Mouse (Mus musculus): ENCODE results near the gene Cd40. TPM values are rescaled to one million over a fixed set of nuclear protein-coding genes. Genes with fewer than 3 reads are reported as not detected.

Gene Cd40
- polyA plus RNA-seq, 1 experiment from 2014 or later: 11.5 TPM

DNA sequence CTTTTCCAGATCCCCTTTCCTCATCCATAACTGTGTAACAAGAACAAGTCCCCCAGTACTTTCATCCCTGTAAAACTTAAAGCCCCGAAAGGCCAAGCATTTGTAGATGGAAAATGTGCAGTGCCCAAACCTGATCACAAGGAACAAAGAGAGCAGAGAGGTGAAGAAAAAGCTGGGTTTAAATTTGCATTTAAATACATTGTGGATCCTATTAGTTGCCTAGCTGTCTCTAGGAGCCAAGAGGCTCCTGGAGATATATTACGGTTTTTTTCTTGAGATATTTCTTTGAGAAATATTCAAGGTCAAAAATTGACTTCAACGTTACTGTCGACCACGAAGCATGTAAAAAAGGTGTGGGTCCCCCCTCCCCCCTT is 20.4 kb upstream of the Cd40 start:
- peak overlapping the region; percentile 99 for H3K27ac ChIP-seq

DNA sequence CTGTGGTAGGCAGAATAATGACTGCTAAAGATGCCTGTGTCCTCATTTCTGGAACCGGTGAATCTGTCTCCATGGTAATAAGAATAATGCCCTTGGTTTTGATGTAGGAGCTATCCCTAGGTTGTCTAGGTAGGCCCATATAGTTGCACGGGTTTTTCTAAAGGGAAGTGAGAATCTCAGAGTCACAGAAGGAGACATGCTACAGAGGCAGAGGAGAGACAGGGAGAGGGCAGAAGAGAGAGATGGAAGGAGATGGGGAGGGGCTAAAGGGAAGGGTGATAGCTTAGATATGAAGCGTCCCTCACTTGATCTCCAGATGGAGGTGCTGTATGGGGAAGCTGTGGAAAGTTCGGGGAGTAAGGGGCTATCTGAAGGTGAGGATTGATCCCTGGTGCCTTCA is 18.0 kb upstream of the Cd40 start:
- WGBS: 73% methylated on average over 4 of the region's 4 CpGs
- no peaks in the 10 kb centered on the region for H3K9me3 ChIP-seq (replicated peaks)
- H3K36me3 ChIP-seq: no peaks in the 10 kb centered on the region
- no peak for DNase-seq (ENCODE audit: low spot score)
- no peaks in the 10 kb centered on the region for H3K27me3 ChIP-seq (ENCODE audit: low read depth, poor library complexity, severe bottlenecking)
- peaks cover 17% of the 10 kb centered on the region for H3K4me1 ChIP-seq
- no peak overlapping the region for H3K4me3 ChIP-seq
- no peak overlapping the region for H3K27ac ChIP-seq

More for the DNA sequence above, 20.4 kb upstream of the Cd40 start:
- peaks cover 19% of the 10 kb centered on the region for H3K4me1 ChIP-seq
- no peak for DNase-seq (ENCODE audit: low spot score)
- H3K4me3 ChIP-seq: peak overlapping the region; percentile 93
- no peaks in the 10 kb centered on the region for H3K27me3 ChIP-seq (ENCODE audit: low read depth, poor library complexity, severe bottlenecking)
- H3K36me3 ChIP-seq: peaks cover 4% of the 10 kb centered on the region; the same call in 1 of the 2 replicates
- 50% methylated on average over 5 of the region's 5 CpGs for WGBS
- no peaks in the 10 kb centered on the region for H3K9me3 ChIP-seq (replicated peaks)

DNA sequence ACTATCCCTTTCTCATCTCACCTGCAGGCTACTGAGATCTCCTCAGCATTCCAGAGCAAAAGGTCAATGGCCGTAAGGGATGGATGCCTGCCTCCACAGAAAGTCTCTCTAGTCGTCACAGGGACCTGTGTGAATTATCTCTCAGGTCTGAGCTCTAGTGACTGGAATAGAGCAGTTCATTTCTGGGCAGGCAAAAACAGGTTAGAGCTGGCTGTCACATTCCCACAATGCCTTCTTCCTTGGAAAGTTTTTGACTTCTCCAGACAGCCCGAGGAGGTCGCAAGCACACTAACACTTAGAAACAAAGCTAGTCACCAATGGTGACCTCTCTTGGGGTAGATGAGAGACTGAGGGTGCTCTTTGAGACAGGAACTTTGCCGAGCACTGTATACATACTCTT is 13.3 kb upstream of the Cd40 start:
- Histone ChIP-seq H3K4me3 (no peak overlapping the region), H3K4me1 (peaks cover 11% of the 10 kb centered on the region), H3K27ac (no peak overlapping the region), H3K9me3 (replicated peaks) (no peaks in the 10 kb centered on the region), H3K36me3 (no peaks in the 10 kb centered on the region), H3K27me3 (ENCODE audit: low read depth, poor library complexity, severe bottlenecking) (no peaks in the 10 kb centered on the region)
- WGBS: 74% methylated on average over 5 of the region's 5 CpGs
- no peak for DNase-seq (ENCODE audit: low spot score)

DNA sequence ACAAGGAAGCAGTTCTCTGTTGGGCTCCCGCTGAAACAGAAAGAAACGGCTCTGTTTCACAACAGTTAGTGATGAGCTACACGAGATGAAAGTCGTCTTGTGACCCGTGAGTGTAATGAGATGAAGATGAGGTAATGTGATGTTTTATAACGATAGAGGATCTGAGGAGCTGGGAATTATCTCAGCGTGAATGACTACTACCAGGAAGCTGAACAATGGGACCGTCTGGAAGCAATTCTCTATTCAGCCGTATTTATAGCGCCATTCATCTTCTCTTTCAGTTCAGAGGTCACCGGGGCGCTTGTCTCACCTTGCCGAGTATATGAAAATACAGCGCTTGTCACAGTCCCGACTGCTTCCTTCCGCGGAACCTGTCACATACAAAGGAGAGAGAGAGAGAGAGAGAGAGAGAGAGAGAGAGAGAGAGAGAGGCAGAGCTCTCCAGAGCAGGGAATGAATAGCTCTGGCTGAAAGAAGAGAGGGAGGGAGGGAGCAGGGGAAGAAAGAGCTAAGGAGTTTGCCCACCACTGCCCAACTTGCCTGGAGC is 12.3 kb upstream of the Cd40 start:
- no peak for DNase-seq (ENCODE audit: low spot score)
- 7% methylated on average over 17 of the region's 17 CpGs for WGBS
- H3K27ac ChIP-seq: peak overlapping the region; percentile 9; the same call in 1 of the 2 replicates
- H3K9me3 ChIP-seq (replicated peaks): no peaks in the 10 kb centered on the region
- no peaks in the 10 kb centered on the region for H3K27me3 ChIP-seq (ENCODE audit: low read depth, poor library complexity, severe bottlenecking)
- peaks cover 11% of the 10 kb centered on the region for H3K4me1 ChIP-seq
- no peaks in the 10 kb centered on the region for H3K36me3 ChIP-seq
- peak overlapping the region; percentile 13; the same call in 1 of the 2 replicates for H3K4me3 ChIP-seq

DNA sequence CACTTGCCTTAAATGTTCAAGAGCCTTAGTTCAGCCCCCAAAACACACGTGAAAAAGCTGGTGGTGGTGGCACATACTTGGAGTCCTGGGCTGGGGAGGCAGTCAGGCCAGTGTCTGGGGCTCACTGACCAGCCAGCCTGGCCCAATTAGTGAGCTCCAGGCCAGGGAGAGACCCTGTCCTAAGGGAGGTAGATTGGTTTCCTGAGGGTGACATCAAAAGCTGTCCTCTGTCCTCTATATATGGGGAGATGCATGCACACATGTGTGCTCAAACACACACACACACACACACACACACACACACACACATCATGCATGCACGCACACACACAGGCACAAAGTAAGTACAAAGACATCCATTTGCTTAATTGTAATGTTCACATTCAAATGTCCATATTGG is 11.7 kb upstream of the Cd40 start:
- H3K36me3 ChIP-seq: no peaks in the 10 kb centered on the region
- no peak for DNase-seq (ENCODE audit: low spot score)
- H3K4me3 ChIP-seq: no peak overlapping the region
- WGBS: 67% methylated on average over 2 of the region's 2 CpGs
- H3K9me3 ChIP-seq (replicated peaks): no peaks in the 10 kb centered on the region
- H3K27ac ChIP-seq: peak overlapping the region; percentile 9; the same call in 1 of the 2 replicates
- H3K4me1 ChIP-seq: peaks cover 11% of the 10 kb centered on the region
- no peaks in the 10 kb centered on the region for H3K27me3 ChIP-seq (ENCODE audit: low read depth, poor library complexity, severe bottlenecking)

DNA sequence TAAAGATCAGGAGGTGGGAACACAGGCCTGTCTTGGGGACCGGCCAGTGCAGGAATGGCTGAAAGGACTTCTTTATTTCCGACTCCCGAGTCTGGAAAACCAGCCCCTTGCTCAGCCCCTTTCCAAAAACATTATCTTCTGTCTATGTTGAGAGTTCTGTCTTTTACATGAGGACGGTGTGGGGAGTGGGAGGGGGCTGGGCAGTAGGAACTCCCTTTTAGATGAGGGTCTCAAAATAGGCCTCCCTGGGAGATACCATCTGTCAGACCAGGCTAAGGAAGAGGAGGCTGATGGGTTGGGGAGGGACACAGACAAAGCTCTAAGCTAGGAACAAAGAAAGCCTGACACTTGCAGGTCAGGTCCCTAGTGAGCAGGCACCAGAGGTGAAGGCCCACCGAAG is 6.4 kb upstream of the Cd40 start:
- Histone ChIP-seq H3K4me1 (no peaks in the 10 kb centered on the region), H3K4me3 (no peak overlapping the region), H3K36me3 (no peaks in the 10 kb centered on the region), H3K9me3 (replicated peaks) (no peaks in the 10 kb centered on the region), H3K27ac (no peak overlapping the region), H3K27me3 (ENCODE audit: low read depth, poor library complexity, severe bottlenecking) (no peaks in the 10 kb centered on the region)
- 67% methylated on average over 5 of the region's 5 CpGs for WGBS
- DNase-seq (ENCODE audit: low spot score): no peak

DNA sequence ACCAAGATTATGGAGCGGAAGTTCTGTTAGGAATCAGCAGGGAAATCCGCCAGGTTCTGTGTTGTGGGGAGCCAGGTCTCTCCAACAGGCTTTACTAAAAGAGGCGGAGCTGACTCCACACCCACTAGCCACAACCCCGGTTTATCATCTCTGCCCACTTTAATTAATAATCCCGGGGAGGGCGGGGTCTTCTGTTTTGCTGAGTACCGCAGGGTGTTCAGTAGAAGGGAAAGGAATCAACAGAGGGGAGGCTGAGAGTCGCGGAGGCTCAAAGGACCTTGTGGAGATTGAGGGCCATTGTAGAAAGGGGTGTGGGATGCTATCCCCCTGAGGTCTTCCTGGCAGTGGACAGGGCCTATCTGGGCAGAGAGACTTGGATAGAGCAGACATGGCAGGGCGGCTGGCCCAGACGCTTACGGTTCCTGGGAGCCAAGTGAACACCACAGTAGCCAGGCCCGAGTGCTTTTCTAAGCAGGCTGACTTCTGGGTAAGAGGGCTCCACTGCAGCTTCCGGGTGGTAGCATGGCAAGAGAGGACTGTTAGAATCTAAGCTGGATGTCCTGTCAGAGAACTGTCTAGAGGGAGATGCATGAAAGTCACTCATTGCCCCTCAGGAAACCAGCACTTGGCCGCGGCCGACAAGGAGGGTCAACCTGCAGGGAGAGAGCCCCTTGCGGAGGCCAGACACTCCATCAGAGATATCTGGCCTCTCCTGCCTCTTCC is 4.4 kb upstream of the Cd40 start:
- no peaks in the 10 kb centered on the region for H3K36me3 ChIP-seq
- no peaks in the 10 kb centered on the region; the same call in 1 of the 2 replicates for H3K27me3 ChIP-seq (ENCODE audit: low read depth, poor library complexity, severe bottlenecking)
- DNase-seq (ENCODE audit: low spot score): no peak
- H3K4me3 ChIP-seq: no peak overlapping the region
- 81% methylated on average over 18 of the region's 18 CpGs for whole genome bisulfite sequencing
- 0 out of 2 replicates have a peak, but pooled peaks cover 2% of the 10 kb centered on the region for H3K9me3 ChIP-seq (replicated peaks)
- no peak overlapping the region for H3K27ac ChIP-seq
- peaks cover 14% of the 10 kb centered on the region for H3K4me1 ChIP-seq

DNA sequence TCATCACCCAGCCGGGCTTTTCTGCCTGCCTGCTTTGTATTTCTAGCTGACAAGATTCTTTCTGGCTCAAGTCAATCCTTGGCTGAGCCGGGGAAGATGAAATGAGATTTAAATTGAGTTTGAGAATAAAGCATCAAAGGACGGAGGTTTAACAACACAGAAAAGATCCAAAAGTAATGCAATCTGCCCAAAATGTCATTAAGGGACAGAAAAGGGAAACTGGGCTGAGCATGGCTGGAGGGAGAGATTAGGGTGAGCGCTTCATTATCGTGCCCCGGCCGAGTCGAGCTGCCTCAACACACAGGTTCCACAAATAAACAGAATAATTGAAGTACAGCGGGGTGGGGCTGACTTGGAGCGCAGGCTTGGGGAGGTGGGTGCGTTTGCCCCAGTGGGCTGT is 3.9 kb upstream of the Cd40 start:
- 61% methylated on average over 11 of the region's 11 CpGs for WGBS
- Histone ChIP-seq H3K36me3 (no peaks in the 10 kb centered on the region), H3K4me3 (no peak overlapping the region), H3K9me3 (replicated peaks) (0 out of 2 replicates have a peak, but pooled peaks cover 2% of the 10 kb centered on the region), H3K27me3 (ENCODE audit: low read depth, poor library complexity, severe bottlenecking) (peaks cover 2% of the 10 kb centered on the region), H3K27ac (no peak overlapping the region), H3K4me1 (peaks cover 20% of the 10 kb centered on the region)
- DNase-seq (ENCODE audit: low spot score): no peak

DNA sequence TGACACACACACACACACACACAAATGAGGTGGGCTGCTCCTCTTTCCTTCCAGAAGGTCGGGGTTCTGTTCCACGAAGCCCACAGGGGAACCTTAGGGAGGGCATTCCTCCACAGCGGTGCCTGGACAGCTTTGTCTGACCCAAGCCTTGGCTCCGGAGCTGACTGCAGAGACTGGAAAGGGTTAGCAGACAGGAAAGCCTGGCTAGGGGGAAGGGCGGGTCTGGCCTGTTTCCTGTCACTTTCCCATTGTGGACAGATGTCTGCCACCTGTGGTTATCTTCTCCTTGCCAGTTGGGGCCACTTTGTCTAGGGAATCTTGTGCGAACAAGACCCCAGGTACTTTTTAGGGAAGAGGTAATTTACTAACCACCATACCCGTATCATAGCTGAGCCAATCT is 478 bp downstream of the Cd40 start:
- Histone ChIP-seq H3K4me1 (peaks cover 30% of the 10 kb centered on the region), H3K27ac (peak overlapping the region; percentile 76), H3K4me3 (peak overlapping the region; percentile 53), H3K9me3 (replicated peaks) (0 out of 2 replicates have a peak, but pooled peaks cover 2% of the 10 kb centered on the region), H3K36me3 (no peaks in the 10 kb centered on the region), H3K27me3 (ENCODE audit: low read depth, poor library complexity, severe bottlenecking) (peaks cover 11% of the 10 kb centered on the region)
- DNase-seq (ENCODE audit: low spot score): peak; percentile 63
- WGBS: 7% methylated on average over 7 of the region's 7 CpGs

DNA sequence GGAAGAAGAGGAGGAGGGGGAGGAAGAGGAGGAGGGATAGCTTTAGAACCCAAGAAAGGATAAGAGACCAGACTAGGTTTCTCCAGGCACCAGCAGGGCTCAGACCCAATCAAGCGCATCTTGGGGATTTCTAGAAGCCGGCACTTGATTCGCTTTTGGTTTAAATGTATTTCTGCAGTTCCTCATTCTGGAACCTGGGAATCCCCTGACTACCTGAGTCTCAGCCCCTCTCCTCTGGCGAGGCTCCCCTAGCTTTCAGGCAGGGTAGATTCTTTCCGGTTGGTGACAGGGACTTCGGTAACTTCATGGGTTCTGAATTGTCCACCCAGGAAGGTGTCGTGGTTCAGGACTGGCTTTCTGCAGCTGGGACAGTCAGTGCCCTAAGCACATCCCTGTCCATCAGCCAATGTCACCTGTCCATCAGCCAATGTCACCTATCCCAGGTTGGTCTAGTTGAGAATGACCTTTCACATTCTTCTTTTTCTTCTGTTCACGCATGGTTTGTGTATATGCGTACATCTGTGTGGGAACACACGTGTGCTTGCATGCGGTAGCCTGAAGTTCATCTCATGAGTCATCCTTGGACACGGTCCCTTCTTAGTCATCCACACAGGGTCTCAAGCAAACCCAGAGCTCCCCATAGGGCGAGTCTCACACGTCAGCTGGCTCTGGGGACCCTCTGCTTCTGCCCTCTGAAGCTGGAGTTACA is 1.1 kb downstream of the Cd40 start:
- Histone ChIP-seq H3K9me3 (replicated peaks) (0 out of 2 replicates have a peak, but pooled peaks cover 2% of the 10 kb centered on the region), H3K27ac (peak overlapping the region; percentile 76), H3K27me3 (ENCODE audit: low read depth, poor library complexity, severe bottlenecking) (peaks cover 11% of the 10 kb centered on the region), H3K4me3 (peak overlapping the region; percentile 53), H3K36me3 (no peaks in the 10 kb centered on the region), H3K4me1 (peaks cover 30% of the 10 kb centered on the region)
- no peak for DNase-seq (ENCODE audit: low spot score)
- WGBS: 79% methylated on average over 14 of the region's 14 CpGs

DNA sequence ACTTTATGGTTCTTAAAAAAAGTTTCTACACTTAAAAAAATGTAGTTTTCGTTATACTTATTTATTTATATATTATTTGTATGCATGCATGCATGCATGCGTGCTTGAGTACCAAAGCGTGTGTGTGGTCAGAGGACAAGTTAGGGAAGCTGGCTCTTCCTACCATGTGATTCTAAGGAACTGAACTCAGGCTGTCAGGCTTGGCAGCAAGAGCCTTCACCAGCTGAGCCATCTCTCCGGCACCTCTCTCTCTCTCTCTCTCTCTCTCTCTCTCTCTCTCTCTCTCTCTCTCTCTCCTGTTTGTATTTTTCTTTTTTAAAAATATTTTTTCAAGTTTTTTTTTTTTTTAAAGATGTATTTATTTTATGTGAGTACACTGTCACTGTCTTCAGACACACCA is 4.5 kb downstream of the Cd40 start:
- H3K4me3 ChIP-seq: no peak overlapping the region
- WGBS: 93% methylated on average over 4 of the region's 4 CpGs
- peaks cover 11% of the 10 kb centered on the region for H3K27me3 ChIP-seq (ENCODE audit: low read depth, poor library complexity, severe bottlenecking)
- peaks cover 27% of the 10 kb centered on the region for H3K4me1 ChIP-seq
- 0 out of 2 replicates have a peak, but pooled peaks cover 2% of the 10 kb centered on the region for H3K9me3 ChIP-seq (replicated peaks)
- H3K36me3 ChIP-seq: no peaks in the 10 kb centered on the region
- no peak overlapping the region for H3K27ac ChIP-seq
- DNase-seq (ENCODE audit: low spot score): no peak

DNA sequence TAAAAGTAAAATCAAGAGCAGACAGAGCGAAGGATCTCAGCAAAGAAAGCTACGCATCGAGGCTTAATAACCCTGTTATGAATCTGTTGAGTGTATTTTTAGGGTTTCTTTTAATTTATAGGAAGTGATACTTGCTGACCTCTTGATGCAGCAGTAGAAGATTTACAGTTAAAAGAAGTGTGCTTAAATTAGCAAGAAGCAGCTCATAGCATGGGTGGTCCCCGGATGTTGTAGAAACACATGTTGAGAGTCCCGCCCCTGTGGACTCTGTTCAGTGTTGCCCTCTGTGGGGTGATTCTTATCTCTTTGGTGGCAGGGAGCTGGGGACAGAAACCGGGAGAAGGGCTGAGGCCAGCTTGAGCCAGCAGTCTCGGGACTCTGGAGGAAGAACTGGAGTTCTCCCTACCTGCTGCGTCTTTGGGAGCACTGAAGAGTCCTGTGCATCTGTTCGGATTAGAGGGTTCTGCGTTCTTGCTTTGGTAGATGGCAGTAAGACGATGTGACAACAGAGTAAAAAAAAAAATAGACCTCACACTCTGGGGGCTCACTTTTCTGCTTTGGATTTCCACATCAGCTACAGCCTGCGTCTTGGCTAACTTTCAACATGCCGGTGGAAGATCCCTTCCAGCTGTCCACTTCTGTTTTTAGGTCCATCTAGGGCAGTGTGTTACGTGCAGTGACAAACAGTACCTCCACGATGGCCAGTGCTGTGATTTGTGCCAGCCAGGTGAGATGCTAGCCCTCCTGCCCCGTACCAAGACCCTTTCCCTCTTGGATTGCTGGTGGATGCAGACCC is 6.4 kb downstream of the Cd40 start:
- Histone ChIP-seq H3K9me3 (replicated peaks) (no peaks in the 10 kb centered on the region), H3K27ac (no peak overlapping the region), H3K36me3 (no peaks in the 10 kb centered on the region), H3K4me3 (no peak overlapping the region), H3K27me3 (ENCODE audit: low read depth, poor library complexity, severe bottlenecking) (peaks cover 11% of the 10 kb centered on the region; the same call in 1 of the 2 replicates), H3K4me1 (peaks cover 8% of the 10 kb centered on the region)
- no peak for DNase-seq (ENCODE audit: low spot score)
- WGBS: 82% methylated on average over 16 of the region's 16 CpGs
